In the genomic region with DNA sequence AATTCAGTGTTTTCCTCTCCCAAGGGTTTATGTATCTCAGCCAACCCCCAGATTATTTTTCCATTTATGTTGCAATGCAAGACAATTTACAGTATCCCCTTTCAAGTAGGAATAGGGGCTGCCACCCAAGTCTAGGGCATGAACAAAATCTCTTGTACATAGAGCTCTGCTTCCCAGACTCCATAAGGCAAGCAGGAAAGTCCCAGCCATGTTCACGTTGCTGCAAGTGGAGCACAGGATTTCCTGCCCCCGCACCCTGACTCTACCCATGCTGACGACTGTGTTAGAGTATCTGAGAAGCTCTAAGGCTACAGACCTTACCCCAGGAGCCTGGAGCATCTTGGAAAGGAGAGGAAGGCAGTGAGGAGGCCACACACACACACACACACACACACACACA, we compare ENCODE assay signal across 8 mouse cellular contexts. TPM values are rescaled to one million over a fixed set of nuclear protein-coding genes. Genes with fewer than 3 reads are reported as not detected.
DNase-seq lines count a peak whose midpoint lies in the region; ATAC-seq lines count a peak whose summit lies in the region.

No protein-coding gene starts in this region.

- no peak overlapping the region for H3K9ac ChIP-seq in forebrain, embryonic 16.5 days (replicated peaks; ENCODE audit: low read depth, low read length)
- no peak overlapping the region for H3K9ac ChIP-seq in limb, embryonic 15.5 days

- H3K4me3 ChIP-seq in heart, embryonic 10.5 days: no peak overlapping the region
- no peak overlapping the region for H3K4me3 ChIP-seq in forebrain, embryonic 16.5 days (replicated peaks; ENCODE audit: low read length)
- no peak overlapping the region for H3K4me3 ChIP-seq in limb, embryonic 15.5 days

- peak; percentile 24 for ATAC-seq in CD4-positive, CD25-positive, alpha-beta regulatory T cell, adult 4 months
- peak; percentile 4; the same call in 1 of the 2 replicates for ATAC-seq in forebrain, embryonic 16.5 days
- peak; percentile 56; the same call in 1 of the 2 replicates for ATAC-seq in limb, embryonic 15.5 days (ENCODE audit: insufficient number of reproducible peaks, low FRiP score, low TSS enrichment, low read depth)

- no peak overlapping the region for H3K4me2 ChIP-seq in forebrain, embryonic 16.5 days (ENCODE audit: low read length)
- H3K4me2 ChIP-seq in limb, embryonic 15.5 days: peak overlapping the region; percentile 25; the same call in 1 of the 2 replicates

- peak overlapping the region; percentile 87 for H3K27ac ChIP-seq in heart, embryonic 10.5 days
- peak overlapping the region; percentile 45 for H3K27ac ChIP-seq in forebrain, embryonic 16.5 days (ENCODE audit: low read length)
- H3K27ac ChIP-seq in limb, embryonic 15.5 days: peak overlapping the region; percentile 92

- peaks cover 27% of the 10 kb centered on the region for H3K4me1 ChIP-seq in heart, embryonic 10.5 days
- peaks cover 13% of the 10 kb centered on the region for H3K4me1 ChIP-seq in forebrain, embryonic 16.5 days (replicated peaks; ENCODE audit: control insufficient read depth, insufficient read depth, low read length)
- H3K4me1 ChIP-seq in limb, embryonic 15.5 days: peaks cover 40% of the 10 kb centered on the region

- intact Hi-C loops in heart, postnatal 25 days (cut with DNase I): no loop called here

- H3K36me3 ChIP-seq in heart, embryonic 10.5 days: no peaks in the 10 kb centered on the region
- no peaks in the 10 kb centered on the region for H3K36me3 ChIP-seq in forebrain, embryonic 16.5 days (ENCODE audit: control insufficient read depth, insufficient read depth)
- H3K36me3 ChIP-seq in limb, embryonic 15.5 days: no peaks in the 10 kb centered on the region

- WGBS in heart, embryonic 10.5 days: 48% methylated on average over 3 of the region's 3 CpGs
- WGBS in forebrain, embryonic 16.5 days: 58% methylated on average over 3 of the region's 3 CpGs
- 35% methylated on average over 3 of the region's 3 CpGs for WGBS in limb, embryonic 15.5 days

- DNase-seq in heart, embryonic 10.5 days (ENCODE audit: low spot score): no peak
- no peak for DNase-seq in heart, postnatal 25 days (ENCODE audit: low spot score)
- no peak for DNase-seq in testis, postnatal 14 days (ENCODE audit: low spot score)
- DNase-seq in natural killer cell, adult 2 months (ENCODE audit: low spot score in 2 of 2): no peak
- no peak for DNase-seq in gastrocnemius, postnatal 4 days (ENCODE audit: low spot score in 2 of 2)

- H3K27me3 ChIP-seq in heart, embryonic 10.5 days (ENCODE audit: insufficient read depth, poor library complexity, severe bottlenecking): no peaks in the 10 kb centered on the region
- no peaks in the 10 kb centered on the region for H3K27me3 ChIP-seq in forebrain, embryonic 16.5 days (replicated peaks; ENCODE audit: control insufficient read depth, insufficient read depth, low read length)
- H3K27me3 ChIP-seq in limb, embryonic 15.5 days: no peaks in the 10 kb centered on the region

- no peaks in the 10 kb centered on the region for H3K9me3 ChIP-seq in heart, embryonic 10.5 days
- no peaks in the 10 kb centered on the region for H3K9me3 ChIP-seq in forebrain, embryonic 16.5 days (ENCODE audit: control insufficient read depth, low read length)
- no peaks in the 10 kb centered on the region for H3K9me3 ChIP-seq in limb, embryonic 15.5 days

RNA-seq across cellular contexts. Expression of a gene that starts 11.7 kb away (rescaled TPM):
- polyA plus RNA-seq in heart, embryonic 10.5 days (2016; fragmentation: Nextera tagmentation; extraction: Ambion mirVana): 1.6 and 1.9 TPM in 2 replicates
- 1 to 10 TPM; 1.1 to 1.4 TPM for total RNA-seq in heart, postnatal 25 days (2021)
- 100 to 1,000 TPM; 367 to 455 TPM for polyA plus RNA-seq in CD4-positive, CD25-positive, alpha-beta regulatory T cell, adult 4 months (2017; shearing (Covaris generic))
- 0.51 and 1.2 TPM in 2 replicates for polyA plus RNA-seq in forebrain, embryonic 16.5 days (2015; fragmentation: Nextera tagmentation; extraction: Ambion mirVana)
- polyA plus RNA-seq in limb, embryonic 15.5 days (2015; fragmentation: Nextera tagmentation; extraction: Ambion mirVana): 16.3 and 44.2 TPM in 2 replicates
- 10 to 100 TPM; 77.1 to 86.9 TPM for total RNA-seq in gastrocnemius, postnatal 4 days (2021)

RNA-seq across cellular contexts. Expression of a gene that starts 17.7 kb away (rescaled TPM):
- polyA plus RNA-seq in heart, embryonic 10.5 days (2016; fragmentation: Nextera tagmentation; extraction: Ambion mirVana): 1.7 and 2.4 TPM in 2 replicates
- 10 to 100 TPM; 13.7 to 14.9 TPM for total RNA-seq in heart, postnatal 25 days (2021)
- 10 to 100 TPM; 22.2 to 30.4 TPM for polyA plus RNA-seq in CD4-positive, CD25-positive, alpha-beta regulatory T cell, adult 4 months (2017; shearing (Covaris generic))
- 0.32 and 0.58 TPM in 2 replicates for polyA plus RNA-seq in forebrain, embryonic 16.5 days (2015; fragmentation: Nextera tagmentation; extraction: Ambion mirVana)
- 8.6 and 11.1 TPM in 2 replicates for polyA plus RNA-seq in limb, embryonic 15.5 days (2015; fragmentation: Nextera tagmentation; extraction: Ambion mirVana)
- total RNA-seq in gastrocnemius, postnatal 4 days (2021): 1 to 10 TPM; 2.0 to 4.5 TPM

RNA-seq across cellular contexts. Expression of a gene that starts 21.9 kb away (rescaled TPM):
- polyA plus RNA-seq in heart, embryonic 10.5 days (2016; fragmentation: Nextera tagmentation; extraction: Ambion mirVana): 15.3 and 16.5 TPM in 2 replicates
- total RNA-seq in heart, postnatal 25 days (2021): 1 to 10 TPM; 2.9 to 3.0 TPM
- 10 to 100 TPM; 15.7 to 16.1 TPM for polyA plus RNA-seq in CD4-positive, CD25-positive, alpha-beta regulatory T cell, adult 4 months (2017; shearing (Covaris generic))
- 14.2 and 16.1 TPM in 2 replicates for polyA plus RNA-seq in forebrain, embryonic 16.5 days (2015; fragmentation: Nextera tagmentation; extraction: Ambion mirVana)
- 16.5 and 18.1 TPM in 2 replicates for polyA plus RNA-seq in limb, embryonic 15.5 days (2015; fragmentation: Nextera tagmentation; extraction: Ambion mirVana)
- total RNA-seq in gastrocnemius, postnatal 4 days (2021): 1 to 10 TPM; 6.6 to 7.2 TPM

RNA-seq across cellular contexts. Expression of a gene that starts 36.9 kb away (rescaled TPM):
- polyA plus RNA-seq in heart, embryonic 10.5 days (2016; fragmentation: Nextera tagmentation; extraction: Ambion mirVana): 3.1 and 4.7 TPM in 2 replicates
- 1 to 10 TPM; 2.4 to 3.5 TPM for total RNA-seq in heart, postnatal 25 days (2021)
- 1 to 10 TPM; 7.3 to 9.3 TPM for polyA plus RNA-seq in CD4-positive, CD25-positive, alpha-beta regulatory T cell, adult 4 months (2017; shearing (Covaris generic))
- 0.75 and 1.4 TPM in 2 replicates for polyA plus RNA-seq in forebrain, embryonic 16.5 days (2015; fragmentation: Nextera tagmentation; extraction: Ambion mirVana)
- polyA plus RNA-seq in limb, embryonic 15.5 days (2015; fragmentation: Nextera tagmentation; extraction: Ambion mirVana): 50.1 and 56.9 TPM in 2 replicates
- 1 to 10 TPM; 6.4 to 6.9 TPM for total RNA-seq in gastrocnemius, postnatal 4 days (2021)

RNA-seq across cellular contexts. Expression of a gene that starts 59.7 kb away (rescaled TPM):
- polyA plus RNA-seq in heart, embryonic 10.5 days (2016; fragmentation: Nextera tagmentation; extraction: Ambion mirVana): 5.2 and 8.7 TPM in 2 replicates
- total RNA-seq in heart, postnatal 25 days (2021): 1 to 10 TPM; 8.2 to 9.5 TPM
- 1 to 10 TPM; 9.5 to 10.0 TPM for polyA plus RNA-seq in CD4-positive, CD25-positive, alpha-beta regulatory T cell, adult 4 months (2017; shearing (Covaris generic))
- polyA plus RNA-seq in forebrain, embryonic 16.5 days (2015; fragmentation: Nextera tagmentation; extraction: Ambion mirVana): 11.3 and 13.9 TPM in 2 replicates
- 7.3 and 10.3 TPM in 2 replicates for polyA plus RNA-seq in limb, embryonic 15.5 days (2015; fragmentation: Nextera tagmentation; extraction: Ambion mirVana)
- 10 to 100 TPM; 16.6 to 18.1 TPM for total RNA-seq in gastrocnemius, postnatal 4 days (2021)

Comparison
In these comparisons a context has a peak if more than half of its experiments do, and no peak if none do; other contexts are left out.
1. ATAC-seq: peak in every context shown above with its lines; median percentile 56 in limb, embryonic 15.5 days; 24 in CD4-positive, CD25-positive, alpha-beta regulatory T cell, adult 4 months; 4 in forebrain, embryonic 16.5 days.